Comparison of ENCODE assay signal across 14 mouse cellular contexts in genomic region chr5:129142801-129143200, GRCm38 (mm10). TPM values are rescaled to one million over a fixed set of nuclear protein-coding genes. Genes with fewer than 3 reads are reported as not detected.
"Had no signal": no experiment of that assay in that cellular context is flagged by ENCODE, and none has a peak within 500 bp of the region (broad histone marks: within the 10 kb centered on the region; RNA-seq: fewer than 3 reads in every experiment).

No protein-coding gene starts in this region.

- DNase-seq: lung, adult 18-20 months; lung, embryonic 14.5 days; lung, postnatal 10 days; lung, postnatal 4 days; midbrain, embryonic 14.5 days; retina, postnatal 1 day; right cerebral cortex, adult 18-20 months; right cerebral cortex, postnatal 25 days; right cerebral cortex, postnatal 4 days; spleen, adult 18-20 months; thymus, adult 2 months; thymus, postnatal 25 days; thymus, postnatal 4 days had no signal

RNA-seq across cellular contexts. Expression of gene Adgrd1, which starts 46.3 kb away (rescaled TPM):
- total RNA-seq: megakaryocyte, adult 5-6 weeks had no signal
